Mouse (Mus musculus): Measurements from ENCODE around the gene Serpina3a.

- no peak for TF ChIP-seq CTCF (IDR thresholded peaks at IDR 0.05; ENCODE audit: borderline replicate concordance, control insufficient read depth, extremely low read depth, insufficient read depth, low read length, poor library complexity)
- TF ChIP-seq POLR2A (IDR thresholded peaks at IDR 0.05; ENCODE audit: control insufficient read depth, extremely low read depth, insufficient read depth, low read length, poor library complexity) = no peak
Measured at GRCm38 (mm10) chr12:104091303-104091702, 21.2 kb upstream of the Serpina3a start.
